Mouse (Mus musculus) CH12.LX (cell line): ENCODE measurements around the gene Gm10961. TPM values are rescaled to one million over a fixed set of nuclear protein-coding genes. Genes with fewer than 3 reads are reported as not detected.

ENCODE experiments used
- DNase-seq: peaks from one replicate; pipeline ENCODE4 v3.0.0-alpha.2; 2013; ENCODE audit errors: extremely low read depth
- H3K27ac ChIP-seq: 2 replicates; pipeline ENCODE4 v1.5.1; 2012; ENCODE audit warnings: low read depth, mild to moderate bottlenecking, control low read depth, moderate library complexity; ENCODE audit not compliant: insufficient read depth
- H3K27me3 ChIP-seq: replicated peaks from 2 replicates; pipeline ENCODE3; 2012; ENCODE audit warnings: inconsistent platforms
- H3K36me3 ChIP-seq, 2 experiments: replicated peaks in 1 of 2; 2 replicates each; pipeline versions ENCODE3 to v1.6.1; 2012; ENCODE audit warnings: inconsistent platforms in 1 of 2, low read length in 1 of 2, mild to moderate bottlenecking in 1 of 2, mixed read lengths in 1 of 2, moderate library complexity in 1 of 2; ENCODE audit not compliant: control insufficient read depth in 1 of 2, insufficient read depth in 1 of 2
- H3K4me1 ChIP-seq, 2 experiments: 2 replicates each; pipeline ENCODE4 v1.6.1; 2012; ENCODE audit warnings: inconsistent platforms in 1 of 2, moderate library complexity in 1 of 2; ENCODE audit not compliant: insufficient read depth in 2 of 2, control insufficient read depth in 1 of 2
- H3K4me2 ChIP-seq: 2 replicates; pipeline ENCODE4 v1.6.1; 2012; ENCODE audit warnings: low read depth, mild to moderate bottlenecking, control low read depth; ENCODE audit not compliant: poor library complexity, insufficient read depth, severe bottlenecking
- H3K4me3 ChIP-seq, 3 experiments: fragments of 150-350 bp in 1 of 3; sonication (generic) in 1 of 3; replicated peaks in 1 of 3; 2 replicates each; pipeline versions ENCODE3 to v1.5.1; 2011 to 2012; ENCODE audit warnings: low read depth in 2 of 3, low read length in 2 of 3, mild to moderate bottlenecking in 2 of 3, moderate library complexity in 2 of 3, control low read depth in 1 of 3, improper control_type of control experiment in 1 of 3, inconsistent platforms in 1 of 3, mixed read lengths in 1 of 3; ENCODE audit not compliant: poor library complexity in 1 of 3
- H3K79me2 ChIP-seq: replicated peaks from 2 replicates; pipeline ENCODE4 v1.6.1; 2012; ENCODE audit warnings: mild to moderate bottlenecking, moderate library complexity; ENCODE audit not compliant: control insufficient read depth, poor library complexity, insufficient read depth, severe bottlenecking; ENCODE audit errors: extremely low read depth
- H3K9ac ChIP-seq: 2 replicates; pipeline ENCODE4 v1.6.1; 2012; ENCODE audit warnings: low read depth, mild to moderate bottlenecking, control low read depth, moderate library complexity; ENCODE audit not compliant: insufficient read depth
- H3K9me3 ChIP-seq: replicated peaks from 2 replicates; pipeline ENCODE3; 2012; ENCODE audit warnings: low read length, inconsistent platforms, mixed read lengths
- BHLHE40 ChIP-seq: IDR thresholded peaks from 2 replicates; pipeline ENCODE4 v1.6.1; 2011; ENCODE audit warnings: mild to moderate bottlenecking, low read depth, low read length, improper control_type of control experiment
- CHD1 ChIP-seq: IDR thresholded peaks from 2 replicates; pipeline ENCODE4 v1.6.1; 2012; ENCODE audit warnings: low read depth, low read length, improper control_type of control experiment, inconsistent platforms
- CTCF ChIP-seq, 2 experiments: IDR thresholded peaks in 1 of 2; conservative IDR thresholded peaks in 1 of 2; 2 replicates each; pipeline ENCODE4 v1.5.1; 2011 to 2012; ENCODE audit warnings: low read depth in 2 of 2, low read length in 2 of 2, improper control_type of control experiment in 1 of 2, inconsistent platforms in 1 of 2, mild to moderate bottlenecking in 1 of 2, moderate library complexity in 1 of 2
- E2F4 ChIP-seq: IDR thresholded peaks from 2 replicates; pipeline ENCODE4 v1.6.1; 2011; ENCODE audit warnings: low read depth, low read length, improper control_type of control experiment; ENCODE audit not compliant: insufficient replicate concordance
- ELF1 ChIP-seq: IDR thresholded peaks from 2 replicates; pipeline ENCODE4 v1.6.1; 2014; ENCODE audit warnings: low read depth, mild to moderate bottlenecking, inconsistent platforms, low read length, improper control_type of control experiment
- GABPA ChIP-seq: IDR thresholded peaks from 2 replicates; pipeline ENCODE4 v1.6.1; 2012; ENCODE audit warnings: low read depth, low read length, improper control_type of control experiment, inconsistent platforms; ENCODE audit not compliant: insufficient replicate concordance
- HCFC1 ChIP-seq: IDR thresholded peaks from 2 replicates; pipeline ENCODE4 v1.6.1; 2012; ENCODE audit warnings: low read depth, mild to moderate bottlenecking, inconsistent platforms, low read length, improper control_type of control experiment
- IRF4 ChIP-seq: IDR thresholded peaks from 2 replicates; pipeline ENCODE4 v1.6.1; 2014; ENCODE audit warnings: low read depth, mild to moderate bottlenecking, inconsistent platforms, low read length, improper control_type of control experiment
- KAT2A ChIP-seq: IDR thresholded peaks from 2 replicates; pipeline ENCODE4 v1.6.1; 2012; ENCODE audit warnings: low read length, improper control_type of control experiment, inconsistent platforms; ENCODE audit not compliant: insufficient replicate concordance
- MAFK ChIP-seq: IDR thresholded peaks from 2 replicates; pipeline ENCODE4 v1.6.1; 2011; ENCODE audit warnings: low read length, improper control_type of control experiment; ENCODE audit not compliant: insufficient replicate concordance
- MAX ChIP-seq: IDR thresholded peaks from 2 replicates; pipeline ENCODE4 v1.6.1; 2011; ENCODE audit warnings: low read length, improper control_type of control experiment
- MAZ ChIP-seq: IDR thresholded peaks from 2 replicates; pipeline ENCODE4 v1.6.1; 2012; ENCODE audit warnings: low read depth, mild to moderate bottlenecking, inconsistent platforms, low read length, improper control_type of control experiment, moderate library complexity
- NELFE ChIP-seq: IDR thresholded peaks from 2 replicates; pipeline ENCODE4 v1.6.1; 2011; ENCODE audit warnings: low read depth, low read length, improper control_type of control experiment
- NRF1 ChIP-seq: IDR thresholded peaks from 2 replicates; pipeline ENCODE4 v1.6.1; 2014; ENCODE audit warnings: low read depth, mild to moderate bottlenecking, inconsistent platforms, low read length, improper control_type of control experiment, moderate library complexity
- PAX5 ChIP-seq: IDR thresholded peaks from 2 replicates; pipeline ENCODE4 v1.6.1; 2012; ENCODE audit warnings: low read length, inconsistent platforms, mixed read lengths
- POLR2A ChIP-seq: IDR thresholded peaks from 2 replicates; pipeline ENCODE4 v1.6.1; 2011; ENCODE audit warnings: low read depth, mild to moderate bottlenecking, improper control_type of control experiment, low read length
- RAD21 ChIP-seq: IDR thresholded peaks from 2 replicates; pipeline ENCODE4 v1.6.1; 2011; ENCODE audit warnings: low read depth, mild to moderate bottlenecking, low read length, improper control_type of control experiment, moderate library complexity
- RCOR1 ChIP-seq: conservative IDR thresholded peaks from 2 replicates; pipeline ENCODE4 v1.6.1; 2012; ENCODE audit warnings: low read depth, mild to moderate bottlenecking, inconsistent platforms, low read length, improper control_type of control experiment
- SMC3 ChIP-seq: IDR thresholded peaks from 2 replicates; pipeline ENCODE4 v1.6.1; 2011; ENCODE audit warnings: low read depth, low read length, improper control_type of control experiment
- TBP ChIP-seq: conservative IDR thresholded peaks from 2 replicates; pipeline ENCODE4 v1.6.1; 2011; ENCODE audit warnings: low read depth, low read length, improper control_type of control experiment
- TCF12 ChIP-seq: IDR thresholded peaks from 2 replicates; pipeline ENCODE4 v1.6.1; 2014; ENCODE audit warnings: low read depth, mild to moderate bottlenecking, inconsistent platforms, low read length, improper control_type of control experiment
- UBTF ChIP-seq: IDR thresholded peaks from 2 replicates; pipeline ENCODE4 v1.6.1; 2012; ENCODE audit warnings: low read depth, mild to moderate bottlenecking, inconsistent platforms, low read length, improper control_type of control experiment, moderate library complexity
- USF1 ChIP-seq: IDR thresholded peaks from 2 replicates; pipeline ENCODE4 v1.6.1; 2014; ENCODE audit warnings: low read depth, mild to moderate bottlenecking, inconsistent platforms, low read length, improper control_type of control experiment
- USF2 ChIP-seq: conservative IDR thresholded peaks from 2 replicates; pipeline ENCODE4 v1.6.1; 2011; ENCODE audit warnings: low read depth, low read length, improper control_type of control experiment
- ZKSCAN1 ChIP-seq: IDR thresholded peaks from 2 replicates; pipeline ENCODE4 v1.6.1; 2012; ENCODE audit warnings: low read depth, inconsistent platforms, low read length, improper control_type of control experiment, borderline replicate concordance
- ZMIZ1 ChIP-seq: IDR thresholded peaks from 2 replicates; pipeline ENCODE4 v1.6.1; 2012; ENCODE audit warnings: low read depth, mild to moderate bottlenecking, inconsistent platforms, low read length, improper control_type of control experiment
- dilution Hi-C: fragments of 300-500 bp; cut with MboI; formaldehyde crosslinking; loops from 2 replicates; pipeline ENCODE4 v1.14.3; 2020; ENCODE audit warnings: low sequenced_read_pairs; ENCODE audit not compliant: extremely low pct_unique_long_range_greater_than_20kb, extremely low pct_ligation_motif_present
- in situ Hi-C: fragments of 300-500 bp; cut with MboI; formaldehyde crosslinking; loops from 3 replicates; pipeline ENCODE4 v1.14.3; 2019; ENCODE audit warnings: low sequenced_read_pairs, low pct_ligation_motif_present, low pct_unique_long_range_greater_than_20kb, mixed read lengths
- polyA plus RNA-seq: library from polyadenylated mRNA; unstranded; fragments of >175 nt; gene quantifications from 2 replicates; pipeline ENCODE4 v1.2.1, GENCODE M21; 2012; ENCODE audit warnings: low read depth; ENCODE audit not compliant: insufficient read length
- total RNA-seq, 2 experiments: library from RNA; depleted of rRNA; stranded (reverse); fragments of 300-350 nt in 1 of 2; fragments of >200 nt in 1 of 2; gene quantifications; 2 replicates each; pipeline ENCODE4 v1.2.3; 2012 to 2014

Gm10961 gene
- total and polyA plus RNA-seq, 3 experiments = not detected

- TF ChIP-seq CHD1 = no peak
- no peak for TF ChIP-seq KAT2A
- TF ChIP-seq TBP = no peak
- TF ChIP-seq RAD21 = no peak
- TF ChIP-seq ELF1 = no peak
- no peak for TF ChIP-seq MAFK
- TF ChIP-seq IRF4 = no peak
- no peak for TF ChIP-seq TCF12
- no peak for TF ChIP-seq ZMIZ1
- TF ChIP-seq MAX = no peak
- no peak for TF ChIP-seq RCOR1
- no peak for TF ChIP-seq PAX5
- TF ChIP-seq HCFC1 = no peak
- no peak for TF ChIP-seq NRF1
- no peak for TF ChIP-seq POLR2A
- TF ChIP-seq GABPA = no peak
- no peak for TF ChIP-seq USF2
- no peak for TF ChIP-seq NELFE
- no peaks in the 10 kb centered on the region for H3K79me2 ChIP-seq
- peaks cover 4 to 18% of the 10 kb centered on the region in 2 experiments; a peak in 3 of 4 replicates for H3K4me1 ChIP-seq
- peaks cover 68 to 97% of the 10 kb centered on the region in 2 experiments for H3K36me3 ChIP-seq
- no peak overlapping the region for H3K9ac ChIP-seq
- no peak overlapping the region for H3K27ac ChIP-seq
- in situ Hi-C loops = no loop called here
- H3K4me3 ChIP-seq = no peak overlapping the region
- no peak for DNase-seq
- no peaks in the 10 kb centered on the region for H3K27me3 ChIP-seq
- no peak overlapping the region for H3K4me2 ChIP-seq
- dilution Hi-C loops = no loop called here
- no peaks in the 10 kb centered on the region for H3K9me3 ChIP-seq
Observed at GRCm38 (mm10) chr3:107624424-107624823, 6.7 kb upstream of the Gm10961 start.

DNA sequence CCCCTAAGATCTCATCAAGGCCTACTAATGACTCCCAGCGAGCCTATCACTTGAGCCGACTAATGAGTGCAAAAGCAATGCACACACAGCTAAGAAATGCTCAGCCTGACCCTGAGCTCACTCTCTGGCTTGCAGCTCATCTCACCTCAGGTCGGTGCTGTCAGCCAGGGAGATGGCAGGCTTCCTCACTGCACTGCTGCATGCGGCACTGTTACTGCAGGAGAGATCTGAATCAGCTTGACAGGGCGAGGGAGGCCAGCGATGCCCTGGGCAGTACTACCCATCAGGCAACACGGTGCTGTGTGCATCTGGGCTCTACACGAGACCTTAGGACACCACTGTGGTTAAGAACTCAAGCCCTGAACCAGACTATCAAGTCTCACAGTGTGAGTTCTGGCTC lies 5.6 kb upstream of the Gm10961 start:
- no peak overlapping the region for H3K4me2 ChIP-seq
- no peak overlapping the region for H3K9ac ChIP-seq
- H3K9me3 ChIP-seq = no peaks in the 10 kb centered on the region
- no peak overlapping the region for H3K27ac ChIP-seq
- H3K79me2 ChIP-seq = no peaks in the 10 kb centered on the region
- dilution Hi-C loops (no loop called here), in situ Hi-C loops (no loop called here)
- TF ChIP-seq ZMIZ1 = no peak
- no peak for TF ChIP-seq CTCF (conservative IDR thresholded peaks at IDR 0.05 in 1 of 2, IDR thresholded peaks at IDR 0.05 in 1 of 2; ENCODE audit: low read depth in 2 of 2, low read length in 2 of 2)
- no peak for TF ChIP-seq MAZ
- TF ChIP-seq USF1 = no peak
- no peak for TF ChIP-seq UBTF
- no peak for TF ChIP-seq SMC3
- no peak for TF ChIP-seq TCF12
- TF ChIP-seq BHLHE40 = no peak
- TF ChIP-seq CHD1 = no peak
- TF ChIP-seq E2F4 = no peak
- TF ChIP-seq NRF1 = no peak
- no peak for TF ChIP-seq ZKSCAN1
- no peak overlapping the region for H3K4me3 ChIP-seq
- H3K4me1 ChIP-seq = peaks cover 6 to 28% of the 10 kb centered on the region in 2 experiments; a peak in 3 of 4 replicates
- no peaks in the 10 kb centered on the region for H3K27me3 ChIP-seq
- H3K36me3 ChIP-seq = peaks cover 63 to 90% of the 10 kb centered on the region in 2 experiments
- no peak for DNase-seq
